Mouse (Mus musculus) ES-Bruce4 (cell line): ENCODE measurements around the gene Taf8. TPM values are rescaled to one million over a fixed set of nuclear protein-coding genes. Genes with fewer than 3 reads are reported as not detected.
A peak's percentile ranks its signal among the peaks of the same experiment; 100 is the strongest.

Source experiments
- H3K27ac ChIP-seq: 2 replicates; pipeline ENCODE4 v1.5.1; 2012; ENCODE audit warnings: low read length, inconsistent platforms; ENCODE audit not compliant: insufficient read depth
- H3K27me3 ChIP-seq: 2 replicates; pipeline ENCODE4 v1.6.1; 2012; ENCODE audit warnings: mild to moderate bottlenecking, low read length, inconsistent platforms; ENCODE audit not compliant: control insufficient read depth, poor library complexity, insufficient read depth, severe bottlenecking
- H3K36me3 ChIP-seq: 2 replicates; pipeline ENCODE4 v1.6.1; 2012; ENCODE audit warnings: inconsistent platforms, mild to moderate bottlenecking, low read length, moderate library complexity; ENCODE audit not compliant: control insufficient read depth, poor library complexity, insufficient read depth, severe bottlenecking
- H3K4me1 ChIP-seq: one replicate; pipeline ENCODE4 v1.8.1; 2011; ENCODE audit warnings: low read length; ENCODE audit not compliant: control insufficient read depth, insufficient read depth
- H3K4me3 ChIP-seq: 2 replicates; pipeline ENCODE4 v1.5.1; 2011; ENCODE audit warnings: low read depth, mild to moderate bottlenecking, low read length
- H3K9ac ChIP-seq: 2 replicates; pipeline ENCODE4 v1.6.1; 2012; ENCODE audit warnings: low read depth, mild to moderate bottlenecking, inconsistent platforms; ENCODE audit not compliant: poor library complexity, severe bottlenecking
- H3K9me3 ChIP-seq: replicated peaks from 2 replicates; pipeline ENCODE4 v1.6.1; 2012; ENCODE audit warnings: mild to moderate bottlenecking, low read length, inconsistent platforms; ENCODE audit not compliant: control insufficient read depth, poor library complexity, insufficient read depth, severe bottlenecking
- CTCF ChIP-seq: IDR thresholded peaks from one replicate; pipeline ENCODE4 v1.8.1; 2011; ENCODE audit warnings: low read depth, low read length
- EP300 ChIP-seq: IDR thresholded peaks from 2 replicates; pipeline ENCODE4 v1.6.1; 2011; ENCODE audit warnings: low read depth, low read length; ENCODE audit not compliant: insufficient read depth
- POLR2A ChIP-seq: IDR thresholded peaks from one replicate; pipeline ENCODE4 v1.8.1; 2011; ENCODE audit warnings: low read length; ENCODE audit not compliant: insufficient read depth
- polyA plus RNA-seq: library from polyadenylated mRNA; stranded (reverse); fragments of >200 nt; gene quantifications from 2 replicates; pipeline ENCODE4 v1.2.4, GENCODE M21; 2011; ENCODE audit warnings: low read depth; ENCODE audit not compliant: missing spikeins, insufficient read depth, insufficient read length

Taf8 gene
- polyA plus RNA-seq, 1 experiment = 46.6 TPM

- Histone ChIP-seq H3K4me3 (no peak overlapping the region), H3K27ac (no peak overlapping the region), H3K36me3 (no peaks in the 10 kb centered on the region), H3K9ac (no peak overlapping the region), H3K27me3 (no peaks in the 10 kb centered on the region), H3K4me1 (peaks cover 9% of the 10 kb centered on the region), H3K9me3 (no peaks in the 10 kb centered on the region)
- TF ChIP-seq POLR2A (no peak), EP300 (no peak)
Measured at GRCm38 (mm10) chr17:47539128-47539527, 37.0 kb upstream of the Taf8 start.

DNA sequence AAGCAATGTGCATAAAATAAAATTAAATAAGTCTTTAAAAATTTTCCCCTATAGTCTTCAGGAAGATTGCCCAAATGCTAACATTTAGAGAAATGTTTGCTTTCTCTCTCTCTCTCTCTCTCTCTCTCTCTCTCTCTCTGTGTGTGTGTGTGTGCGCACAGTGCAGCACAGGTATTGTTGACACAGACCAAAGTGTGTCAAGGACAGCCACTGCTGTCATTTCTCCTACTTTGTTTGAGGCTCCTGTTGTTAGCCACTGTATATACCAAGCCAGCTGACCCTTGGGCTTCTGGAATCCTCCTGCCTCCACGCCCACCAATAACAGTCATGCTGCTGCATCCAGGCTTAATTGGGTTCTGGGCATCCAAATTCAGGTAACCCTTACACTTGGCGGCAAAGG, 36.0 kb upstream of the Taf8 start:
- H3K4me3 ChIP-seq = no peak overlapping the region
- no peaks in the 10 kb centered on the region for H3K27me3 ChIP-seq
- H3K9me3 ChIP-seq = no peaks in the 10 kb centered on the region
- peaks cover 9% of the 10 kb centered on the region for H3K4me1 ChIP-seq
- no peak overlapping the region for H3K9ac ChIP-seq
- no peak for TF ChIP-seq POLR2A
- no peak for TF ChIP-seq CTCF
- TF ChIP-seq EP300 = no peak
- no peak overlapping the region for H3K27ac ChIP-seq
- no peaks in the 10 kb centered on the region for H3K36me3 ChIP-seq

GRCm38 (mm10) chr17:47535812-47536236, 33.7 kb upstream of the Taf8 start:
- Histone ChIP-seq H3K27me3 (no peaks in the 10 kb centered on the region), H3K9me3 (no peaks in the 10 kb centered on the region), H3K36me3 (no peaks in the 10 kb centered on the region), H3K4me1 (peaks cover 2% of the 10 kb centered on the region), H3K9ac (no peak overlapping the region; the same call in 1 of the 2 replicates), H3K4me3 (no peak overlapping the region), H3K27ac (peak overlapping the region; percentile 30; the same call in 1 of the 2 replicates)
- TF ChIP-seq EP300 = no peak
- no peak for TF ChIP-seq POLR2A
- TF ChIP-seq CTCF = no peak

GRCm38 (mm10) chr17:47533691-47534090, 31.6 kb upstream of the Taf8 start:
- H3K4me3 ChIP-seq = no peak overlapping the region
- no peak overlapping the region for H3K27ac ChIP-seq
- peaks cover 2% of the 10 kb centered on the region for H3K4me1 ChIP-seq
- H3K36me3 ChIP-seq = no peaks in the 10 kb centered on the region
- no peak for TF ChIP-seq CTCF
- no peak for TF ChIP-seq POLR2A
- no peaks in the 10 kb centered on the region for H3K27me3 ChIP-seq
- H3K9ac ChIP-seq = no peak overlapping the region
- H3K9me3 ChIP-seq = no peaks in the 10 kb centered on the region

- TF ChIP-seq EP300 (no peak), POLR2A (no peak), CTCF (no peak)
- Histone ChIP-seq H3K4me3 (no peak overlapping the region), H3K9ac (0 out of 2 replicates have a peak overlapping the region, but pooled peaks have one; percentile 12), H3K27ac (peak overlapping the region; percentile 57), H3K9me3 (no peaks in the 10 kb centered on the region), H3K36me3 (no peaks in the 10 kb centered on the region), H3K4me1 (peaks cover 7% of the 10 kb centered on the region), H3K27me3 (no peaks in the 10 kb centered on the region)
Measured at GRCm38 (mm10) chr17:47532364-47532763, 30.3 kb upstream of the Taf8 start.

DNA sequence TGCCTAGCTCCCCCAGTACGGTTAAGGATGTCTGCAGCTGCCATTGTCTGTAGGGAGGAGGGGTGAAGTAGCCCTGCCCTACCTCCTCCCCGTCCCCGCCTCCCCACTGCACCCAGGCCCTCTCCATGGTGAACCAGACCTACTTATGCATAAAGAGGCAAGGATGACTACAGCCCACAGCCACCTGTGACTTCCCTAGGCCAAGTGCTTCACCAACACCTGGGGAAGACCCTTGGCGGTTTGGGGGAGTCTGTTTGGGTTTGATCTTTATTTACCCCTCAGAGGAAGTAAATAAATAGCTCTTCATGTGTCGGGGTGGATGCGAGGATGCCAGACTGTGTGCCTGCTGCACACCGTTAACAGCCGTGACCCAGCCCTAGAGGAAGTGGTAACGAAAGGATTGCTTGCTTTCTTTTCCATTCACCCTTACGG, 29.3 kb upstream of the Taf8 start:
- H3K27me3 ChIP-seq = no peaks in the 10 kb centered on the region
- peaks cover 7% of the 10 kb centered on the region for H3K4me1 ChIP-seq
- peak overlapping the region; percentile 44 for H3K4me3 ChIP-seq
- H3K36me3 ChIP-seq = no peaks in the 10 kb centered on the region
- H3K9ac ChIP-seq = peak overlapping the region; percentile 12; the same call in 1 of the 2 replicates
- TF ChIP-seq EP300 (0 out of 2 replicates have a peak, but pooled peaks have one; percentile 21), CTCF (no peak)
- H3K27ac ChIP-seq = peak overlapping the region; percentile 57
- no peaks in the 10 kb centered on the region for H3K9me3 ChIP-seq
